Mouse (Mus musculus) yolk sac, embryonic 10.5 days (tissue): Measurements from ENCODE around the gene Mkks.

Experiments used
- DNase-seq: peaks from one replicate; pipeline ENCODE4 v3.0.0-alpha.2; 2017; ENCODE audit warnings: low spot score

The Mkks gene

GRCm38 (mm10) chr2:136834715-136835075 is 56.5 kb downstream of the Mkks start:
- DNase-seq, result no peak

- no peak for DNase-seq
Measured at GRCm38 (mm10) chr2:136833976-136834714, 57.0 kb downstream of the Mkks start.

GRCm38 (mm10) chr2:136832936-136833335 is 58.3 kb downstream of the Mkks start:
- DNase-seq, result peak; percentile 5

GRCm38 (mm10) chr2:136827612-136828011 is 63.6 kb downstream of the Mkks start:
- no peak for DNase-seq
